Mouse (Mus musculus) embryonic facial prominence, embryonic 11.5 days (tissue): ENCODE measurements at regions not wholly inside any gene's neighbourhood (a gene's known extent, or its start where the extent isn't known, plus 50 kb on each side); places are given as distances from the start of the nearest gene placed in this dataset.
"Not testable (repeated sequence)": the region's sequence is repeated elsewhere in the genome, so short reads cannot be mapped to it uniquely, and the experiment has no call there.

Source experiments
- ATAC-seq: fragments of 200-750 bp; cut with Nextera tagmentation; replicated peaks from 2 replicates; pipeline ENCODE4 v1.8.0; 2017; ENCODE audit warnings: low read depth; ENCODE audit not compliant: insufficient number of reproducible peaks, low FRiP score, low TSS enrichment
- DNase-seq: peaks from one replicate; pipeline ENCODE4 v3.0.0-alpha.2; 2015; ENCODE audit warnings: low spot score
- H3K27ac ChIP-seq: fragments of 300-500 bp; sonication (generic); replicated peaks from 2 replicates; pipeline ENCODE4 v1.5.1; 2014; ENCODE audit warnings: mild to moderate bottlenecking, low read depth, low read length, control low read depth
- H3K27me3 ChIP-seq: fragments of 300-500 bp; sonication (generic); 2 replicates; pipeline ENCODE4 v1.6.1; 2014; ENCODE audit warnings: mild to moderate bottlenecking, low read length, moderate library complexity, mixed read lengths; ENCODE audit not compliant: control insufficient read depth, insufficient read depth
- H3K36me3 ChIP-seq: fragments of 300-500 bp; sonication (generic); replicated peaks from 2 replicates; pipeline ENCODE4 v1.6.1; 2014; ENCODE audit warnings: low read depth, mild to moderate bottlenecking, low read length, moderate library complexity, mixed read lengths; ENCODE audit not compliant: control insufficient read depth, insufficient read depth
- H3K4me1 ChIP-seq: fragments of 300-500 bp; sonication (generic); 2 replicates; pipeline ENCODE4 v1.6.1; 2014; ENCODE audit warnings: low read length, mixed read lengths; ENCODE audit not compliant: control insufficient read depth, insufficient read depth
- H3K4me2 ChIP-seq: fragments of 300-500 bp; sonication (generic); 2 replicates; pipeline ENCODE4 v1.6.1; 2014; ENCODE audit warnings: low read depth, mild to moderate bottlenecking, control low read depth, low read length, moderate library complexity
- H3K4me3 ChIP-seq: fragments of 300-500 bp; sonication (generic); 2 replicates; pipeline ENCODE4 v1.5.1; 2014; ENCODE audit warnings: low read depth, low read length, control low read depth
- H3K9ac ChIP-seq: fragments of 300-500 bp; sonication (generic); replicated peaks from 2 replicates; pipeline ENCODE4 v1.6.1; 2014; ENCODE audit warnings: mild to moderate bottlenecking, control low read depth, low read length
- H3K9me3 ChIP-seq: fragments of 300-500 bp; sonication (generic); replicated peaks from 2 replicates; pipeline ENCODE4 v1.6.1; 2016; ENCODE audit warnings: mild to moderate bottlenecking, low read length, inconsistent platforms, mixed read lengths; ENCODE audit not compliant: control insufficient read depth
- WGBS: fragments of 180-500 bp; shearing (Covaris S2); extraction: QIAGEN DNeasy Blood & Tissue Kit; methylation state at CpG from one replicate; pipeline ENCODE4 v1.1.7; 2014; 5-methylcytosine and 5-hydroxymethylcytosine counted together

GRCm38 (mm10) chr19:33860658-33861057 is 73.4 kb upstream of the Lipo1 start:
- DNase-seq (peak; percentile 11), ATAC-seq (no peak)
- Histone ChIP-seq H3K9ac (no peak overlapping the region), H3K4me3 (no peak overlapping the region), H3K4me2 (no peak overlapping the region), H3K9me3 (no peaks in the 10 kb centered on the region), H3K36me3 (no peaks in the 10 kb centered on the region), H3K27me3 (no peaks in the 10 kb centered on the region), H3K27ac (no peak overlapping the region), H3K4me1 (no peaks in the 10 kb centered on the region)
- 66% methylated on average over 1 of the region's 1 CpGs for WGBS

- Histone ChIP-seq H3K4me3 (no peak overlapping the region), H3K27ac (no peak overlapping the region), H3K4me2 (no peak overlapping the region), H3K9ac (no peak overlapping the region), H3K27me3 (no peaks in the 10 kb centered on the region), H3K36me3 (no peaks in the 10 kb centered on the region), H3K4me1 (no peaks in the 10 kb centered on the region), H3K9me3 (no peaks in the 10 kb centered on the region)
- 71% methylated on average over 4 of the region's 4 CpGs for WGBS
- ATAC-seq (no peak), DNase-seq (no peak)
Measured at GRCm38 (mm10) chr19:33851061-33851460, 63.8 kb upstream of the Lipo1 start.

- ATAC-seq, result no peak
- no peak overlapping the region for H3K4me3 ChIP-seq
- no peak overlapping the region for H3K4me2 ChIP-seq
- no peaks in the 10 kb centered on the region for H3K27me3 ChIP-seq
- DNase-seq, result no peak
- no peaks in the 10 kb centered on the region for H3K4me1 ChIP-seq
- no peaks in the 10 kb centered on the region for H3K9me3 ChIP-seq
- H3K9ac ChIP-seq, result no peak overlapping the region
- H3K36me3 ChIP-seq, result no peaks in the 10 kb centered on the region
- no peak overlapping the region for H3K27ac ChIP-seq
Measured at GRCm38 (mm10) chr19:33850611-33851010, 63.4 kb upstream of the Lipo1 start.

- not testable (repeated sequence) for H3K36me3 ChIP-seq, ATAC-seq, H3K27ac ChIP-seq, H3K9me3 ChIP-seq, H3K4me1 ChIP-seq, H3K27me3 ChIP-seq, H3K4me3 ChIP-seq, H3K4me2 ChIP-seq, DNase-seq, H3K9ac ChIP-seq
- 90% methylated on average over 3 of the region's 3 CpGs for WGBS
Measured at GRCm38 (mm10) chr19:33850136-33850535, 62.9 kb upstream of the Lipo1 start.

GRCm38 (mm10) chr19:33849291-33850044 is 62.2 kb upstream of the Lipo1 start:
- H3K4me2 ChIP-seq, H3K27me3 ChIP-seq, H3K27ac ChIP-seq, H3K4me3 ChIP-seq, H3K4me1 ChIP-seq, ATAC-seq, DNase-seq, H3K9ac ChIP-seq, H3K9me3 ChIP-seq, H3K36me3 ChIP-seq: not testable (repeated sequence)
- WGBS, result 84% methylated on average over 6 of the region's 6 CpGs
